Mouse (Mus musculus): ENCODE data around the gene Fam129b.

GRCm38 (mm10) chr2:32852156-32852555, 23.8 kb upstream of the Fam129b start:
- TF ChIP-seq CTCF (IDR thresholded peaks at IDR 0.05; ENCODE audit: low read depth, low read length), result no peak
- no peak for TF ChIP-seq POLR2A (IDR thresholded peaks at IDR 0.05; ENCODE audit: borderline replicate concordance, low read depth, low read length)

Measured in bone marrow macrophage, adult 2 months (primary cell).